Mouse (Mus musculus): ENCODE measurements around the gene Cdk2ap1. TPM values are rescaled to one million over a fixed set of nuclear protein-coding genes. Genes with fewer than 3 reads are reported as not detected.
"Not testable (repeated sequence)": the region's sequence is repeated elsewhere in the genome, so short reads cannot be mapped to it uniquely, and the experiment has no call there.

The Cdk2ap1 gene
- polyA plus RNA-seq, 1 experiment from 2014 or later = 130 TPM

GRCm38 (mm10) chr5:124315498-124315897 lies 47.4 kb downstream of the Cdk2ap1 start:
- Histone ChIP-seq H3K27ac (no peak overlapping the region), H3K4me1 (no peaks in the 10 kb centered on the region), H3K36me3 (peaks cover 15% of the 10 kb centered on the region), H3K4me2 (no peak overlapping the region), H3K27me3 (replicated peaks) (no peaks in the 10 kb centered on the region), H3K9me3 (no peaks in the 10 kb centered on the region), H3K4me3 (replicated peaks) (no peak overlapping the region), H3K9ac (no peak overlapping the region)
- ATAC-seq (ENCODE audit: insufficient read depth, low FRiP score, low read depth) = no peak
- WGBS = 91% methylated on average over 9 of the region's 9 CpGs

- H3K27ac ChIP-seq = no peak overlapping the region
- H3K27me3 ChIP-seq (replicated peaks) = no peaks in the 10 kb centered on the region
- no peaks in the 10 kb centered on the region for H3K9me3 ChIP-seq
- peaks cover 28% of the 10 kb centered on the region for H3K36me3 ChIP-seq
- H3K4me1 ChIP-seq = no peaks in the 10 kb centered on the region
- no peak for ATAC-seq (ENCODE audit: insufficient read depth, low FRiP score, low read depth)
- 91% methylated on average over 11 of the region's 11 CpGs for WGBS
- no peak overlapping the region for H3K4me3 ChIP-seq (replicated peaks)
- H3K9ac ChIP-seq = no peak overlapping the region
- H3K4me2 ChIP-seq = no peak overlapping the region
Measured at GRCm38 (mm10) chr5:124310091-124310490, 52.8 kb downstream of the Cdk2ap1 start.

- no peak for ATAC-seq (ENCODE audit: insufficient read depth, low FRiP score, low read depth)
- H3K4me1 ChIP-seq = no peaks in the 10 kb centered on the region
- H3K9ac ChIP-seq = no peak overlapping the region
- H3K36me3 ChIP-seq = peaks cover 28% of the 10 kb centered on the region
- H3K27ac ChIP-seq = no peak overlapping the region
- no peak overlapping the region for H3K4me2 ChIP-seq
- no peaks in the 10 kb centered on the region for H3K9me3 ChIP-seq
- H3K4me3 ChIP-seq (replicated peaks) = no peak overlapping the region
- 93% methylated on average over 10 of the region's 10 CpGs for WGBS
- no peaks in the 10 kb centered on the region for H3K27me3 ChIP-seq (replicated peaks)
Measured at GRCm38 (mm10) chr5:124309155-124309554, 53.7 kb downstream of the Cdk2ap1 start.

- ATAC-seq (ENCODE audit: insufficient read depth, low FRiP score, low read depth); H3K9ac ChIP-seq; H3K4me3 ChIP-seq (replicated peaks); H3K4me2 ChIP-seq; H3K27ac ChIP-seq; H3K4me1 ChIP-seq; H3K27me3 ChIP-seq (replicated peaks); H3K9me3 ChIP-seq: not testable (repeated sequence)
- peaks cover 27% of the 10 kb centered on the region for H3K36me3 ChIP-seq
- 88% methylated on average over 6 of the region's 6 CpGs for WGBS
Measured at GRCm38 (mm10) chr5:124302853-124303252, 60.0 kb downstream of the Cdk2ap1 start.

GRCm38 (mm10) chr5:124300132-124300531 lies 62.8 kb downstream of the Cdk2ap1 start:
- ATAC-seq (ENCODE audit: insufficient read depth, low FRiP score, low read depth) = no peak
- H3K4me1 ChIP-seq = no peaks in the 10 kb centered on the region

GRCm38 (mm10) chr5:124299307-124299706 lies 63.6 kb downstream of the Cdk2ap1 start:
- H3K27me3 ChIP-seq (replicated peaks); H3K4me2 ChIP-seq; H3K27ac ChIP-seq; H3K9ac ChIP-seq; H3K9me3 ChIP-seq; ATAC-seq (ENCODE audit: insufficient read depth, low FRiP score, low read depth); H3K4me1 ChIP-seq; H3K4me3 ChIP-seq (replicated peaks): not testable (repeated sequence)
- peaks cover 26% of the 10 kb centered on the region for H3K36me3 ChIP-seq
- 57% methylated on average over 4 of the region's 4 CpGs for WGBS

More at GRCm38 (mm10) chr5:124300132-124300531, 62.8 kb downstream of the Cdk2ap1 start:
- no peak overlapping the region for H3K4me2 ChIP-seq
- no peaks in the 10 kb centered on the region for H3K9me3 ChIP-seq
- H3K27ac ChIP-seq = no peak overlapping the region
- H3K4me3 ChIP-seq (replicated peaks) = no peak overlapping the region
- peaks cover 26% of the 10 kb centered on the region for H3K36me3 ChIP-seq
- H3K27me3 ChIP-seq (replicated peaks) = no peaks in the 10 kb centered on the region
- no peak overlapping the region for H3K9ac ChIP-seq
- 62% methylated on average over 4 of the region's 4 CpGs for WGBS

GRCm38 (mm10) chr5:124296475-124296874 lies 66.4 kb downstream of the Cdk2ap1 start:
- no peak overlapping the region for H3K27ac ChIP-seq
- H3K9me3 ChIP-seq = no peaks in the 10 kb centered on the region
- H3K36me3 ChIP-seq = peaks cover 29% of the 10 kb centered on the region
- H3K4me2 ChIP-seq = no peak overlapping the region
- H3K27me3 ChIP-seq (replicated peaks) = no peaks in the 10 kb centered on the region
- H3K4me3 ChIP-seq (replicated peaks) = no peak overlapping the region
- H3K4me1 ChIP-seq = no peaks in the 10 kb centered on the region
- no peak for ATAC-seq (ENCODE audit: insufficient read depth, low FRiP score, low read depth)
- WGBS = 93% methylated on average over 4 of the region's 4 CpGs
- no peak overlapping the region for H3K9ac ChIP-seq

Other genes with a start within 250 kb of the Cdk2ap1 start
- 101 and 102 TPM in 2 replicates for gene Arl6ip4, start 247.0 kb downstream of the Cdk2ap1 start, polyA plus RNA-seq (2015; fragmentation: Nextera tagmentation; extraction: Ambion mirVana)
- gene Pitpnm2, start 113.3 kb downstream of the Cdk2ap1 start, polyA plus RNA-seq (2015; fragmentation: Nextera tagmentation; extraction: Ambion mirVana) = 5.1 and 5.2 TPM in 2 replicates
- gene Mphosph9, start 35.1 kb downstream of the Cdk2ap1 start, polyA plus RNA-seq (2015; fragmentation: Nextera tagmentation; extraction: Ambion mirVana) = 10.4 and 10.8 TPM in 2 replicates
- 16.2 and 16.4 TPM in 2 replicates for gene 2810006K23Rik, start 35.0 kb downstream of the Cdk2ap1 start, polyA plus RNA-seq (2015; fragmentation: Nextera tagmentation; extraction: Ambion mirVana)
- gene Sbno1, start 62.9 kb upstream of the Cdk2ap1 start, polyA plus RNA-seq (2015; fragmentation: Nextera tagmentation; extraction: Ambion mirVana) = 77.3 and 81.5 TPM in 2 replicates
- 92.6 and 104 TPM in 2 replicates for gene Kmt5a, start 76.8 kb upstream of the Cdk2ap1 start, polyA plus RNA-seq (2015; fragmentation: Nextera tagmentation; extraction: Ambion mirVana)
- 31.5 and 32.0 TPM in 2 replicates for gene Rilpl2, start 115.3 kb upstream of the Cdk2ap1 start, polyA plus RNA-seq (2015; fragmentation: Nextera tagmentation; extraction: Ambion mirVana)
- 22.5 and 25.0 TPM in 2 replicates for gene Snrnp35, start 120.1 kb upstream of the Cdk2ap1 start, polyA plus RNA-seq (2015; fragmentation: Nextera tagmentation; extraction: Ambion mirVana)
- 15.1 and 15.2 TPM in 2 replicates for gene Rilpl1, start 168.3 kb upstream of the Cdk2ap1 start, polyA plus RNA-seq (2015; fragmentation: Nextera tagmentation; extraction: Ambion mirVana)
- gene Tmed2, start 177.6 kb upstream of the Cdk2ap1 start, polyA plus RNA-seq (2015; fragmentation: Nextera tagmentation; extraction: Ambion mirVana) = 589 and 688 TPM in 2 replicates
- 14.1 and 17.1 TPM in 2 replicates for gene Ddx55, start 189.8 kb upstream of the Cdk2ap1 start, polyA plus RNA-seq (2015; fragmentation: Nextera tagmentation; extraction: Ambion mirVana)
- 73.7 and 77.1 TPM in 2 replicates for gene Eif2b1, start 216.0 kb upstream of the Cdk2ap1 start, polyA plus RNA-seq (2015; fragmentation: Nextera tagmentation; extraction: Ambion mirVana)
- gene Gtf2h3, start 216.1 kb upstream of the Cdk2ap1 start, polyA plus RNA-seq (2015; fragmentation: Nextera tagmentation; extraction: Ambion mirVana) = 53.1 and 54.9 TPM in 2 replicates